Mouse (Mus musculus) left cerebral cortex, adult 11 months (tissue): ENCODE measurements around the gene Cyp17a1.

ENCODE experiments used
- DNase-seq: peaks from one replicate; pipeline ENCODE4 v3.0.0; 2022; ENCODE audit warnings: low spot score

Gene Cyp17a1

GRCm38 (mm10) chr19:46641420-46642085, 31.4 kb downstream of the Cyp17a1 start:
- no peak for DNase-seq

DNA sequence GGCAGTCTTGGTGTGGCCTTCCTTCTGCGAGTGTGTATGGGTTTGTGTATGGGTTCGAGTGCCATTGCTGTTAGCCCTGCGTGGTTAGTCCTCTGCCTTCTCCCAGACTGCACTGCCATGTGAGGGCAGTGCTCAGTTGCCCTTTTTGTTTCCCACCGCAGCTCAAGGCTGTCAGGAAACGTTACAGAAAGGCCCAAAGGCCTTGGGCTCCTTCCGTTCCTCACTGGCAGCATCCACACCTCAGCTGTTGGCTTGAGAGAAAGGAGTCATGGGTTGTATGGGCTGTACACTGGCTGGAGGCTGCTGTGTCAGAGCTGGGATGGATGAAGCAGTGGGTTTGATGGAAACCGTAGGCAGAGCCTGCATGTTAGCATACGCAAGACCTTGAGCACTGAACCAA, 32.2 kb downstream of the Cyp17a1 start:
- no peak for DNase-seq

DNA sequence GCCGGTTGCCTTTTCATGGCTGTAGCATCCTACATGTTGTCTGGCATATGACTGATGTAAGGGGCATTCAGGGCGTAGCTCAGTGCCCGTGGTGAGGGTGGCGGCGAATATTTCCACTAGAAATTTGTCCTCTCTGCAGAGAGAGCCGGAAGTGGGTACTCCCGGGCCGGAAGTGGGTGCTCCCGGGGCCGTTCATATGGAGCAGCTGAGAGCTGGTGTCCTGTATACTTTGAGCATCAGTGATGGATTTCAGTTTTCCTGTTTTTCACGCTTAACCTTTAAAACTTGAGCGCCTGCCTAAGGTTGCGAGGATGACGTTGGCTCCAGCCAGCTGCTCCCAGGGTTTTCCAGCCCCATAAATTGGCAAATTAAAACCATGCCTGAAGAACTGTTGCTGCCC, 33.5 kb downstream of the Cyp17a1 start:
- DNase-seq = no peak

DNA sequence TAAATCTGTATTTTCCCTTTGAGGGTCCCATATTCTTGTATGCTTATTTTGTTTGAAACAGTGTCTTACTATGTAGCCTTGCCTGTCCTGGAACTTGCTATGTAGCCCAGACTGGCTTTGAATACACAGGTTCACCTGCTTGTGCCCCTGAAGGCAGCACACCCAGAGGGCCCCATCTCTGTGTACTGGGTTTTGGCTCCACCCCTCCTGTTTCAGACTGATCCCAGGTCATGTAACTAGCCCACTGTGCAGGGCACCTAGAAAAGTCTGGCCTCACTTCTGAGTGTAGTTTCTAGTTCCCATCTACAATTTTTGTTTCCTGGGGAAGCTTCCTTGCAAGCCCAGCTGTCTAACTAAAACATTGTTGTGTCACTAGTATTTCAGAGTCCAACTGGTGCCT, 33.9 kb downstream of the Cyp17a1 start:
- DNase-seq = no peak

GRCm38 (mm10) chr19:46637598-46637997, 35.4 kb downstream of the Cyp17a1 start:
- no peak for DNase-seq

GRCm38 (mm10) chr19:46635766-46636165, 37.2 kb downstream of the Cyp17a1 start:
- DNase-seq = no peak

DNA sequence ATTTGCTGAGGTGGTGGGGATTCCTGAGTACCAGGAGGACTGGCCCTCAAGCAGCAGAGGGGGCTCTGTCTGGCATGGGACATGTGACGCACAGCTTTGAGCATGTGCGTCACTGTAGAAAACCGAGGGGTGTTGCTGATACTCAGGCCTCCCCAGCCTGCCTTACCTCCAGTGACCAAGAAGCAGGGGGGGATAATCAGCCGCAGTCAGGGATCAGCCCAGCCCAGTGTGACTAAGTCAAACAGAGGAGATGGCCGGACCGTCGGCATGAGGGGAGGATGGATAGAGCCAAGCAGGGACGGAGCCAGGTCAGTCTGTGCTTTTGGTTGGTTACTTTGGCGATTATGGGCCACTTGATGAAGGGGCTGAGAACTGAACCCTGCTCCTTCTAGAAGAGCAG, 41.3 kb downstream of the Cyp17a1 start:
- DNase-seq = no peak

DNA sequence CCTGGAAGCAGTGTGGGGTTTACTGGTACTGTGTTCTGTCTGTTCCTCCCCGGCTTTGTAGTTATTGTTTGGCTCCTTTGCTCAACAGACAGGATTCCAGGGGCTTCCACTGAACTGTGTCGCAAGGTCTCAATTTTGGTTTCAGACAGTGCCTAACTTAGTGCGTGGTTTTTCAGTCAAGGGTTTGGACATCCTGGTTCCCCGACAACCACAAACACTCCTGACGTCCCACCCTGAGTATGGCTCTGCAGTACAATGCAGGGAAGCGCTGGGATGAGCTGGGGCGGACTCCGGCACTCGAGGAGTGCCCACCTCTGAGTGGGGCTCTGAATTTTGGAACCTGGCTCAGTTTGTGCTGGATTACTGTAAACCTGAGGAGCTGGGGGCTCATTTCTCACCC, 43.2 kb downstream of the Cyp17a1 start:
- no peak for DNase-seq

DNA sequence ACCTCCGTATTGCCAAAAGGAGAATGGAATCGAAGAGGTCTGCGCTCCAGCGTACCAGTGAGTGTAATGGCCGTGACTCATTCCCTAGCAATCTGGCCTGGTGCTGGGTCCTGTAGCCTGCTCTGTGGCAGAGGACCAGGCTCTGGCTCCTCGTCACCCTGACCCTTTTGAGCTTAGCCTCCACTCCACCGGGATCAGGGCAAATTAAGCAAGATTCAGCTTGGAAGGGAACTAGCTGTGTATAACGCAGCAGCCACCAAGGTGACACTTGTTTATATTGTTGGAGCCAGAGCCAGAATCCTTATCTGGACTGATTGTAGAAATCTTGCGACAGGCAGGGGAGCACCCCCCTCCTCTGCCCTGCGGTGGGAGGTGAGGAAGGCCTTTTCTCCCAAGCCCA, 44.6 kb downstream of the Cyp17a1 start:
- no peak for DNase-seq

DNA sequence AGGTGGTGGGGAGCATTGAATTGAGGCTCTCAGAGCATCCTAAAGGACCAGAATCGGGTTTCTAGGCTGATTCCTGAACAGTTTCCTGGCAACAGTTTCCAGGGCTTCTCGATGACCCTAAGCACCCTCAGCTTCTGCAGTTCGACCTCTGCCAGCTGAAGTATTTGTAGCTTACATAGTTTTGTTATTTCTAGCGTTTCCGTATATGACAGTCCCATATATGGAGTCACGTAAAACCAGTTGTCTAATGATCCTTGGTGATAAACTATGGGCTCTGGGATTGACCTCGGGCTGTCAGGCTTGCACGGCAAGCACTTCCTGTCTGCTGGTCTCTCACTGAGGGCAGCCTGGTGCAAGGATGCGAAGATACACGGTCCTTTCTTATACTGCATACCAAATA, 47.5 kb downstream of the Cyp17a1 start:
- DNase-seq = no peak

DNA sequence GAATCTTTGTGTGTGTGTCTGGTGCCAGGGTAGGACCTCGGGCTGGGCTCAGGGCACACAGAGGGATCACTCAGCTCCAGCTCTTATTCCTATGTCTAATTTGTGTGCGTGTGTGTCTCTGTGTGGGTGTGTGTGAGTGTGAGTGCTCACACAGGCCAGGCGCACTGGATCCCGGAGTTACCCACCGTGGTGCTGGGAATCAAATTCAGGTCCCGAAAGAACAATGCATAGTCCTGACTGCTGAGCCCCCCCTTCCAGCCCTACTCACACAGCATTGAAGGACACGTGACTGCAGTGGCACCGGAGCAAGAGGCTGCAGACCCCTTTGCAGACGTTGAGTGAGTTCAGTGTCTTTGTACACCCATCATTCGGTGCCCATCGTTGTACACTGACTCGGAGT, 48.0 kb downstream of the Cyp17a1 start:
- DNase-seq = no peak

DNA sequence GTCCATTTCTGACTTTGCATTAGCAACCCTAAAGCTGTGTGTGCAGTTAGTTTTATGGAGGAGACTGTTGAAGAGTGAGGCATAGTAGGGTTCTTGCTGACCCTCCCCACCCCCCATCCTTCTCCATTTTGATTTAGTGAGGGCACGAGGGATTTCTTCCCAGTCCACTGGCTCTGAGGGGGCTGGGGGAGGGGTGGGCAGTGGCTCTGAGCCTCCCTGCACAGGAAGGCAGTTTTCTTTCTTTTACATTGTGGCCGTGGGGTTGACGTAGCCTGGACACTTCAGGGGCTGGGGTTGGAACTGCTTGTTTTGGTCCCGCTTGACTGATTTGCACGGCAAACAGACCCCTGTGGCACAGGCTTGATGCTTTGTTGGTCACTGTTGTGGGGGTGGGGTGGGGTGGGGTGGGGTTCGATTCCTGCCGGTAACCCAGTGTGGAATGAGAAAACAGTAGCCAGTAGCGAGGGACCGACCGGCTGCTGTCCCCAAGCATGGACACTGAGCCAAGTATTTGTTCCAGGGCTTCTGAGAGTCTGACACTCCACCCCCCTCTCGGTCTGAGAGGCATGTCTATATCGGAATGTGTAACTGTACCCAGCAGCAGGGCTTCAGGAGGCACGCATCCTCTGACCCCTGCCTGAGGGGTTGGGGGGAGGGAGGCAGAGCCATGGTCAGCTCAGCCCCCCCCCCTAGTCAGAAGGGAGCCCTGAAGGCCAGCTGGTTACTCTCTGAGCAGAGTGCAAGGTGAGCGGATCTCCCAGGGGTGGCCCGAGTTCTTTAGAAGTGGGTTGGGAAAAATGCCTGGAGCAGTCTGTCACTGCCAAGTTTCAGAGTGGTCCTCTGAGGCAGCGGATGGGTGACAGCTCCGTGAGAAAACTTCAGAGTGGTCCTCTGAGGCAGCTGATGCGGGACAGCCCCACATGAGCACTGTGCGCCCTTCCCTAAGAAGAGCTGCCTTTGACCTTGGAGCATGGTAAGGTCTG, 48.9 kb downstream of the Cyp17a1 start:
- no peak for DNase-seq

GRCm38 (mm10) chr19:46623194-46623667, 49.7 kb downstream of the Cyp17a1 start:
- DNase-seq = no peak

DNA sequence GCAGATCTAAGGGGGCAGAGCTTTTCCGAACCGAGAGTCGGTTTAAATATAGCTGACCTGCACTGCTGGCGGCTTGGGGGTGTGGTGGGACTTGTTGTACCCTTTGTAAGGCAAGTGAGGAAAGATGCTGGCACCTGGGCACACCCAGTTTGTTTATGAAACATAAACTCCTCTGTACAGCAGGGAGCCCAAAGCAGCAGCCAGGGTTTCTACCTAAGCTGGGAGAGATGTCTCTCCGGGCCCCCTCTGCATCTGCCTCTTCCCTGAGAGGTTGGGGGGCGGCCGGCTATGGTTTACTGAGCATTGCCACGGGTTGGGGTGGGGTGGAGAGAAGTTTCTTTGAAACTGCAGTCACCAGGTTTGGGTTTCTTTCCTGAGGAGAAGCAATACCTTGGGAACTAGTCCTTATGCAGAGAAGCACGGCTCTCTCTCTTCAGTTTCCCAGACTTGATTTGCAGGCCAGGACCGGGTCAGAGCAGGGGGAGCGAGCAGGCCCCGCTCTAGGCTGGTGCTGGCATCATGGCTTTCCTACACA, 50.2 kb downstream of the Cyp17a1 start:
- DNase-seq = no peak

- DNase-seq = no peak
Measured at GRCm38 (mm10) chr19:46621236-46622183, 51.5 kb downstream of the Cyp17a1 start.

DNA sequence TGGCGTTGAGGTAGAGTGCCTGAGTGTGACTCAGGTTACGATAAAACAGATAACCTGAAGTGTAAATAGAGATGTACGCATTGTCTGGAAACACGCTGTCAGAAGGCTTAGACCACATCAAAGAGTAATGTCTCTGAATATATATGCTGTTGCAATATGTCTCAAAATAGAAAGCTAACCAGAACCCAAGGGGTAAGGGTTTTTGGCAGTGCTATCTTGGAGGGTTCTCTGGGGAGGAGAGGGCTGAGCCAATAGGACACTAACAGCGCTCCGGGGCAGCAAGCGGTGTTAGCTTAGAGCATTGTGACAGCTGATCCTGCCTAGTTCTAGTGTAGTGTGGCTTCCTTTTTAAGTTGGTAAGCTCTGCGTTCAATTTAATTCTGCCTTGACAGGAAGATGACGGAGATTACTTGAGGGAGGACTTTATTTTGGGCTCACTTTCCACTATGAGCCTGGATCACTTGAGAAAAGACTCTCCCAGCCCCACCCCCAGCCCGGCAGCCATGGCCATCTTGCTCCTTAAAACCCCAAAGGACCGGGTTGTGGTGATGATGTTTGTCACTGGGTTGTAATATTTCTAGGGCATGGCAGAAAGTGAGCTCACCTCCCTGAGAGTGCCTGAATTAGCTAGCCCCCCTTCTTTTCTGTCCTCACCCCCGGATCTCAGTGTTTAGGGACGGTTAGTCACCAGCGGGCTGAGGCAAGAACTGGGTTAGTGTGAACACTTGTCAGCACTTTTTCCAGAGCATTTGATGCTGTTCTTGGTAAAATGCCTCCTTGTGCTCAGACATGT, 52.8 kb downstream of the Cyp17a1 start:
- no peak for DNase-seq

GRCm38 (mm10) chr19:46619518-46619917, 53.5 kb downstream of the Cyp17a1 start:
- DNase-seq = no peak

DNA sequence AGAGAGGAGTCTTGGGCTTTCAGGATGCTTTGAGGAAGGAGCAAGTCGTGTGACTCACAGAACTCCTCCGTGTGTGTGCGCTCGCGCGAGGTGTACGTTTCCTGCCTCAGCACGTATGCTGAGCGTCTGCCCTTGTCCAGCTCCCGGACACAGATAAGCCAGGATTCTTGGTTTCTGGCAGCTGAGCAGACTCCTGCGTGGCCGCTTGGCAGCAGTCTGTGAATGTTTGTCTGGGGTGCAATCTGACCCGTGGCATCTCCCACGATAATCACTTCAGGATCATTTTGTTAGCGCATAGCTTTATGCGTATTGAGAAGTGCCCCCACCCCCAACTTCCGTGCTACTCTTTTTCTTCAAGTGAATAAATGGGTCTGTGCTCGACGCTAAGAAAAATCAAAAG, 54.0 kb downstream of the Cyp17a1 start:
- no peak for DNase-seq

DNA sequence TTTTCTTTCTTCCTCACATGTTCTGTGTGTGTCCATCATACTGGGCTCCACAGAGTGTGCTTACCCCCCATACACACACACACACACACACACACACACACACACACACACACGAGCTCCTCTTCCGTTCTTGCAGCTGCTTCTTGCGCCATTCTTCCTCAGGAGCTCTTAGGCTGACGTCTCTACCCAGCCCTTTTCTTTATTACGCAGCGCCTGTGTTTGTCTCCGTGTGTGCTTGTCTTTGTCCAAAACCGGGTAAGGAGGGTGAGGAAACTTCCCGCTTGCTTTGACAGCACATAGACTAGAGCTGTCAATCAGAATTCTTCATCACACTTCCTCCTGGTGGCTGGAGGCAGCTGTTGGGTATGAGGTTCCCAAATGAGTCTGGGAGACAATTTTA, 54.6 kb downstream of the Cyp17a1 start:
- no peak for DNase-seq

- DNase-seq = no peak
Measured at GRCm38 (mm10) chr19:46617361-46617760, 55.6 kb downstream of the Cyp17a1 start.
